Mouse (Mus musculus): ENCODE measurements around the gene Tango6. TPM values are rescaled to one million over a fixed set of nuclear protein-coding genes. Genes with fewer than 3 reads are reported as not detected.

The Tango6 gene
- polyA plus RNA-seq, 1 experiment from 2014 or later, result 7.2 TPM

- ATAC-seq (ENCODE audit: low FRiP score) (no peak), DNase-seq (ENCODE audit: low spot score) (no peak)
- WGBS, result 92% methylated on average over 10 of the region's 10 CpGs
- Histone ChIP-seq H3K4me1 (replicated peaks; ENCODE audit: control insufficient read depth, insufficient read depth, low read length) (no peaks in the 10 kb centered on the region), H3K4me3 (ENCODE audit: low read depth, low read length) (no peak overlapping the region), H3K27ac (ENCODE audit: low read depth, low read length) (no peak overlapping the region), H3K9me3 (ENCODE audit: control insufficient read depth, low read length) (no peaks in the 10 kb centered on the region), H3K27me3 (ENCODE audit: control insufficient read depth, insufficient read depth, low read length) (no peaks in the 10 kb centered on the region), H3K4me2 (replicated peaks; ENCODE audit: low read depth, low read length) (no peak overlapping the region), H3K36me3 (ENCODE audit: control insufficient read depth, insufficient read depth, low read length) (peaks cover 3% of the 10 kb centered on the region; the same call in 1 of the 2 replicates), H3K9ac (ENCODE audit: low read depth, low read length) (no peak overlapping the region)
These were observed 59.5 kb downstream of the Tango6 start for GRCm38 (mm10) chr8:106742321-106742720.

DNA sequence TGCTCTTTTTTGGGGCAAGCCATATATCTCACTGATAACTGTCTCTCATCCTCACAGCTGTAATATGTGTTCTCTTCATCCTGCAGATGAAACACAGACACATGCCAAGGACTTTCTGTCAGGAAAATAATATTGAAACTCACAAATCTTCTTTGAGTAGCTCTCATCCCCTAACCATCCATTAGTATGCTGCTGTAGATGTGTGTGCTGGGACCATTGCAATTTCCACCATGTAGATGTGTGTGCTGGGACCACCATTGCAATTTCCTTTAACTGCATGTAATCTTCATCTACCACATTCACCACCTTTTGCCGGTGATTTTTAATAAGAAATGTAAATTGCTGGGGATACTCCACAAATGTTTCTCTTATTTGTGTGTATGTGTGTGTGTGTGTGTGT is 60.5 kb downstream of the Tango6 start:
- Histone ChIP-seq H3K27me3 (ENCODE audit: control insufficient read depth, insufficient read depth, low read length) (no peaks in the 10 kb centered on the region), H3K36me3 (ENCODE audit: control insufficient read depth, insufficient read depth, low read length) (peaks cover 3% of the 10 kb centered on the region; the same call in 1 of the 2 replicates), H3K27ac (ENCODE audit: low read depth, low read length) (no peak overlapping the region), H3K4me2 (replicated peaks; ENCODE audit: low read depth, low read length) (no peak overlapping the region), H3K9ac (ENCODE audit: low read depth, low read length) (no peak overlapping the region), H3K4me1 (replicated peaks; ENCODE audit: control insufficient read depth, insufficient read depth, low read length) (no peaks in the 10 kb centered on the region), H3K9me3 (ENCODE audit: control insufficient read depth, low read length) (no peaks in the 10 kb centered on the region), H3K4me3 (ENCODE audit: low read depth, low read length) (no peak overlapping the region)
- ATAC-seq (ENCODE audit: low FRiP score), result no peak
- no peak for DNase-seq (ENCODE audit: low spot score)
- WGBS, result 97% methylated on average over 1 of the region's 1 CpGs

DNA sequence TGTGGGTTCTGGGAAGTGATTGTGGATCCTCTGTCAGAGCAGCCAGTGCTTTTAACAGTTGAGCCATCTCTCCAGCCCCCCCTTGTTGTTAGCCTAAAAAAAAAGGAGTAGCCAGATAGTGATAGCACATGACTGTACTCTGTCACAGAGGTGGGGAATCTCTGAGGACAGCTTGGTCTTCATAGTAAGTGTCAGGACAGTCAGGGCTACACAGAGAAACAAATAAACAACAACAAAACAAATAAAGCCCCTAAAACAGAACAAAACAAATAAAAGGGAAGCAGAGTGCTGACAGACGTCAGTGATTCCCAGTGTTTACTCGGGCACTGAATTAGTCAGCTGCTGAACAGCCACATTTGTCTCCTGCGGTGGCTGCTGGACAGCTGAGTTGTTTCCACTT is 70.6 kb downstream of the Tango6 start:
- ATAC-seq (ENCODE audit: low FRiP score) (no peak), DNase-seq (ENCODE audit: low spot score) (no peak)
- H3K4me3 ChIP-seq (ENCODE audit: low read depth, low read length), result no peak overlapping the region
- H3K4me1 ChIP-seq (replicated peaks; ENCODE audit: control insufficient read depth, insufficient read depth, low read length), result no peaks in the 10 kb centered on the region
- H3K27ac ChIP-seq (ENCODE audit: low read depth, low read length), result no peak overlapping the region
- H3K9me3 ChIP-seq (ENCODE audit: control insufficient read depth, low read length), result no peaks in the 10 kb centered on the region
- H3K4me2 ChIP-seq (replicated peaks; ENCODE audit: low read depth, low read length), result no peak overlapping the region
- WGBS, result 45% methylated on average over 3 of the region's 3 CpGs
- no peak overlapping the region for H3K9ac ChIP-seq (ENCODE audit: low read depth, low read length)
- H3K36me3 ChIP-seq (ENCODE audit: control insufficient read depth, insufficient read depth, low read length), result no peaks in the 10 kb centered on the region
- no peaks in the 10 kb centered on the region for H3K27me3 ChIP-seq (ENCODE audit: control insufficient read depth, insufficient read depth, low read length)

DNA sequence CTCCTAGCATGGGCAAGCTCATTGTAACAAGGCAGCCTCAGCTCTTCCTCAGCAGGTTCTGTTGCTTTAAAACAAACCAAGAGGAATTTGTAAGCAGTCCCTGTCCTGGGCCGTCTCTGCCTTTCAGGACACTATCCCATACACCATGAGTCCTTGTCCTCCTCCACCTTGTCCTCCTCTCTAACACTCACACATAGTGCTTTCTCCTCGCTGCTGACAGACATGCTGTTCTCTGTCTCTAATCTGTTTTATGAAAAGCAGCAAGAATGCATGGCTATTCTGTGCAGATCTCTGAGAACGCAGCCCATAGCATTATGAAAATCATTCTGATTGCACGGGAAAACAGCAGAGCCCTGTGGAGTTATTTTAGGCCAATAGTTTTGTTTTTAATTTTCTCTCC is 78.4 kb downstream of the Tango6 start:
- no peak overlapping the region for H3K27ac ChIP-seq (ENCODE audit: low read depth, low read length)
- H3K27me3 ChIP-seq (ENCODE audit: control insufficient read depth, insufficient read depth, low read length), result no peaks in the 10 kb centered on the region
- H3K36me3 ChIP-seq (ENCODE audit: control insufficient read depth, insufficient read depth, low read length), result no peaks in the 10 kb centered on the region
- no peak overlapping the region for H3K4me2 ChIP-seq (replicated peaks; ENCODE audit: low read depth, low read length)
- DNase-seq (ENCODE audit: low spot score) (no peak), ATAC-seq (ENCODE audit: low FRiP score) (no peak)
- WGBS, result 57% methylated on average over 4 of the region's 4 CpGs
- H3K4me3 ChIP-seq (ENCODE audit: low read depth, low read length), result no peak overlapping the region
- H3K4me1 ChIP-seq (replicated peaks; ENCODE audit: control insufficient read depth, insufficient read depth, low read length), result 0 out of 2 replicates have a peak, but pooled peaks cover 2% of the 10 kb centered on the region
- H3K9ac ChIP-seq (ENCODE audit: low read depth, low read length), result no peak overlapping the region
- H3K9me3 ChIP-seq (ENCODE audit: control insufficient read depth, low read length), result no peaks in the 10 kb centered on the region

GRCm38 (mm10) chr8:106761867-106762523 is 79.1 kb downstream of the Tango6 start:
- no peak for ATAC-seq (ENCODE audit: low FRiP score)
- Histone ChIP-seq H3K9ac (ENCODE audit: low read depth, low read length) (no peak overlapping the region), H3K27ac (ENCODE audit: low read depth, low read length) (no peak overlapping the region)

DNA sequence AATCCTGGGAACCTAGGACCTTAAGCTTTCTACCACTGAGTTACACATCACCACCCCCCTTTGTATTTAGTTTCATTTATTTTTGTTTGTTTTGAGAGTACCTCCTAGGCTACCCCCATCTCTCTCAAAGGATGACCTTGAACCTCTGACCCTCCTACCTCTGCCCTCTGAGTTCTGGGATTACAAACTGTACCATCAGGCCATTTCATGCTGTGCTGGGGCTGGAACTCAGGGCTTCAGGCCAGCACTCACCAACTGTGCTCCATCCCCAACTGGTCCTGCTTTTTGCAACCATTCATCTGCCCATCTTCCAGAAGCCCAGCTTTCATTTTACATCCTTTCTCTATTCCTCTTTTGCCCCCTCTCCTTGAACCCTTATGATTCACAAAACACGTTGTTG is 81.7 kb downstream of the Tango6 start:
- H3K27ac ChIP-seq (ENCODE audit: low read depth, low read length), result no peak overlapping the region

More at GRCm38 (mm10) chr8:106761867-106762523, 79.1 kb downstream of the Tango6 start:
- Histone ChIP-seq H3K36me3 (ENCODE audit: control insufficient read depth, insufficient read depth, low read length) (no peaks in the 10 kb centered on the region), H3K4me3 (ENCODE audit: low read depth, low read length) (no peak overlapping the region), H3K4me2 (replicated peaks; ENCODE audit: low read depth, low read length) (no peak overlapping the region), H3K4me1 (replicated peaks; ENCODE audit: control insufficient read depth, insufficient read depth, low read length) (0 out of 2 replicates have a peak, but pooled peaks cover 2% of the 10 kb centered on the region), H3K9me3 (ENCODE audit: control insufficient read depth, low read length) (no peaks in the 10 kb centered on the region), H3K27me3 (ENCODE audit: control insufficient read depth, insufficient read depth, low read length) (no peaks in the 10 kb centered on the region)
- peak; percentile 26 for DNase-seq (ENCODE audit: low spot score)
- 30% methylated on average over 7 of the region's 7 CpGs for WGBS

GRCm38 (mm10) chr8:106765570-106765969 is 82.7 kb downstream of the Tango6 start:
- 0 out of 2 replicates have a peak, but pooled peaks cover 2% of the 10 kb centered on the region for H3K4me1 ChIP-seq (replicated peaks; ENCODE audit: control insufficient read depth, insufficient read depth, low read length)
- H3K36me3 ChIP-seq (ENCODE audit: control insufficient read depth, insufficient read depth, low read length), result no peaks in the 10 kb centered on the region
- DNase-seq (ENCODE audit: low spot score), result no peak
- no peak overlapping the region for H3K4me3 ChIP-seq (ENCODE audit: low read depth, low read length)
- H3K4me2 ChIP-seq (replicated peaks; ENCODE audit: low read depth, low read length), result no peak overlapping the region
- no peak for ATAC-seq (ENCODE audit: low FRiP score)
- H3K27me3 ChIP-seq (ENCODE audit: control insufficient read depth, insufficient read depth, low read length), result no peaks in the 10 kb centered on the region
- H3K27ac ChIP-seq (ENCODE audit: low read depth, low read length), result no peak overlapping the region
- WGBS, result 92% methylated on average over 2 of the region's 2 CpGs
- H3K9me3 ChIP-seq (ENCODE audit: control insufficient read depth, low read length), result no peaks in the 10 kb centered on the region
- H3K9ac ChIP-seq (ENCODE audit: low read depth, low read length), result no peak overlapping the region

More for the DNA sequence above, 81.7 kb downstream of the Tango6 start:
- WGBS, result 73% methylated on average over 1 of the region's 1 CpGs
- H3K4me3 ChIP-seq (ENCODE audit: low read depth, low read length), result no peak overlapping the region
- H3K9me3 ChIP-seq (ENCODE audit: control insufficient read depth, low read length), result no peaks in the 10 kb centered on the region
- no peak overlapping the region for H3K4me2 ChIP-seq (replicated peaks; ENCODE audit: low read depth, low read length)
- no peaks in the 10 kb centered on the region for H3K36me3 ChIP-seq (ENCODE audit: control insufficient read depth, insufficient read depth, low read length)
- H3K4me1 ChIP-seq (replicated peaks; ENCODE audit: control insufficient read depth, insufficient read depth, low read length), result 0 out of 2 replicates have a peak, but pooled peaks cover 2% of the 10 kb centered on the region
- H3K9ac ChIP-seq (ENCODE audit: low read depth, low read length), result no peak overlapping the region
- no peaks in the 10 kb centered on the region for H3K27me3 ChIP-seq (ENCODE audit: control insufficient read depth, insufficient read depth, low read length)
- no peak for DNase-seq (ENCODE audit: low spot score)
- ATAC-seq (ENCODE audit: low FRiP score), result no peak

GRCm38 (mm10) chr8:106766736-106767135 is 83.9 kb downstream of the Tango6 start:
- WGBS, result 85% methylated on average over 5 of the region's 5 CpGs
- Histone ChIP-seq H3K4me3 (ENCODE audit: low read depth, low read length) (no peak overlapping the region), H3K9me3 (ENCODE audit: control insufficient read depth, low read length) (no peaks in the 10 kb centered on the region), H3K27me3 (ENCODE audit: control insufficient read depth, insufficient read depth, low read length) (no peaks in the 10 kb centered on the region), H3K27ac (ENCODE audit: low read depth, low read length) (no peak overlapping the region), H3K4me1 (replicated peaks; ENCODE audit: control insufficient read depth, insufficient read depth, low read length) (0 out of 2 replicates have a peak, but pooled peaks cover 2% of the 10 kb centered on the region), H3K36me3 (ENCODE audit: control insufficient read depth, insufficient read depth, low read length) (no peaks in the 10 kb centered on the region), H3K4me2 (replicated peaks; ENCODE audit: low read depth, low read length) (no peak overlapping the region), H3K9ac (ENCODE audit: low read depth, low read length) (no peak overlapping the region)
- no peak for DNase-seq (ENCODE audit: low spot score)
- ATAC-seq (ENCODE audit: low FRiP score), result no peak

DNA sequence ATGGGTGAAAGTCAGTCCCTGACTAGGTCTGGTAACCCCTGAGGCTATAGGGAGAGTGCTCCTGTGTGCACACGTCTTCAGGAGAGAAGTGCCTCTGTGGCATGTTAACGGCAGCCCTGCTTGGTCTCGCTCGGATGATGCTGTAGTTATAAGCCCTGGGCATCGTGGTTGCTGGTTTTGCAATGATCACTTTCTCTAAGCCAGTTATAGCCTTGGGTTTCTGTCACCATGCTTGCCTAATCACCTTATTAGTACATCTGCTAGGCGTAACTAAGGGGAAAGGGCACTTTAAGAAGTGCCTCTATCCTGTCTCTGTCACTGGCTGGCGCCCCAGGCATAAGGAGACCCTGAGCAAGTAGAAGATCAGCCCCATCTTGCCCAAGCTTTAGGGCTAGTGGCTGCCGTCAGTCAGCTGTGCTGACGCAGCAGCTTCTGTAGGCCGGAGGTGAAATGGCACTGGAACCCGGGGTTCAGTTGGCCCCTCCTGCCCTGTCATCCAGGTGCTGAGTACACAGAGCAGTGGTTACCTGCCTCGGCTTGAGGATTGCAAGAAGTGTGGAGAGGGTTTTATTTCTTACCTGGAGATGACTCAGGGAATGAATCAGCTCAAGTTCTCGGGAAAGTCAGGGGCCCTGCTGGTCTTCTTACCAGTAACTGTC is 86.4 kb downstream of the Tango6 start:
- Histone ChIP-seq H3K9me3 (ENCODE audit: control insufficient read depth, low read length) (no peaks in the 10 kb centered on the region), H3K27me3 (ENCODE audit: control insufficient read depth, insufficient read depth, low read length) (no peaks in the 10 kb centered on the region), H3K27ac (ENCODE audit: low read depth, low read length) (no peak overlapping the region), H3K4me3 (ENCODE audit: low read depth, low read length) (no peak overlapping the region), H3K9ac (ENCODE audit: low read depth, low read length) (no peak overlapping the region), H3K4me1 (replicated peaks; ENCODE audit: control insufficient read depth, insufficient read depth, low read length) (no peaks in the 10 kb centered on the region), H3K4me2 (replicated peaks; ENCODE audit: low read depth, low read length) (no peak overlapping the region), H3K36me3 (ENCODE audit: control insufficient read depth, insufficient read depth, low read length) (no peaks in the 10 kb centered on the region)
- DNase-seq (ENCODE audit: low spot score), result no peak
- 85% methylated on average over 13 of the region's 13 CpGs for WGBS
- no peak for ATAC-seq (ENCODE audit: low FRiP score)

Data from hindbrain, embryonic 11.5 days (tissue).